Mouse (Mus musculus) midbrain, embryonic 12.5 days (tissue): ENCODE results near the gene Lrrc61. TPM values are rescaled to one million over a fixed set of nuclear protein-coding genes. Genes with fewer than 3 reads are reported as not detected.

Experiments
- ATAC-seq: fragments of 200-750 bp; cut with Nextera tagmentation; 2 replicates; pipeline ENCODE4 v1.8.0; 2017; ENCODE audit warnings: low read depth, moderate TSS enrichment, moderate library complexity; ENCODE audit not compliant: low FRiP score
- H3K27ac ChIP-seq: fragments of 300-500 bp; sonication (generic); replicated peaks from 2 replicates; pipeline ENCODE4 v1.5.1; 2016; ENCODE audit warnings: mild to moderate bottlenecking
- H3K27me3 ChIP-seq: fragments of 300-500 bp; sonication (generic); 2 replicates; pipeline ENCODE4 v1.6.1; 2016; ENCODE audit warnings: mild to moderate bottlenecking
- H3K36me3 ChIP-seq: fragments of 300-500 bp; sonication (generic); 2 replicates; pipeline ENCODE4 v1.6.1; 2016
- H3K4me1 ChIP-seq: fragments of 300-500 bp; sonication (generic); 2 replicates; pipeline ENCODE4 v1.6.1; 2016
- H3K4me2 ChIP-seq: fragments of 300-500 bp; sonication (generic); replicated peaks from 2 replicates; pipeline ENCODE4 v1.6.1; 2016; ENCODE audit warnings: mild to moderate bottlenecking, moderate library complexity
- H3K4me3 ChIP-seq: fragments of 300-500 bp; sonication (generic); 2 replicates; pipeline ENCODE4 v1.5.1; 2016; ENCODE audit warnings: mild to moderate bottlenecking
- H3K9ac ChIP-seq: fragments of 300-500 bp; sonication (generic); replicated peaks from 2 replicates; pipeline ENCODE4 v1.6.1; 2016; ENCODE audit warnings: mild to moderate bottlenecking, moderate library complexity
- H3K9me3 ChIP-seq: fragments of 300-500 bp; sonication (generic); 2 replicates; pipeline ENCODE4 v1.6.1; 2016; ENCODE audit warnings: mild to moderate bottlenecking
- WGBS: fragments of 180-500 bp; shearing (Covaris S2); methylation state at CpG from one replicate; pipeline ENCODE4 v1.1.7; 2016; 5-methylcytosine and 5-hydroxymethylcytosine counted together
- polyA plus RNA-seq: library from polyadenylated mRNA; unstranded; fragments of >200 nt; fragmentation: Nextera tagmentation; extraction: Ambion mirVana; gene quantifications from 2 replicates; pipeline ENCODE4 v1.2.1, GENCODE M21; 2016

Gene Lrrc61
- polyA plus RNA-seq, 1 experiment from 2014 or later, result 18.1 TPM

GRCm38 (mm10) chr6:48537105-48537954 is 17.3 kb upstream of the Lrrc61 start, which contains the start of gene Atp6v0e2:
Gene Atp6v0e2 (plus strand): TSS chr6:48537615.
- ATAC-seq, result peak; percentile 92
- Histone ChIP-seq H3K27ac (peak within 1 kb of the TSS; percentile 68), H3K9ac (peak within 1 kb of the TSS; percentile 88), H3K9me3 (no peaks in the 10 kb centered on the region), H3K27me3 (peaks cover 3% of the 10 kb centered on the region; the same call in 1 of the 2 replicates), H3K36me3 (peaks cover 22% of the 10 kb centered on the region), H3K4me2 (peak within 1 kb of the TSS; percentile 84), H3K4me3 (peak within 1 kb of the TSS; percentile 67), H3K4me1 (peaks cover 21% of the 10 kb centered on the region)
- 2% methylated on average over 38 of the region's 38 CpGs for WGBS

- WGBS, result 72% methylated on average over 5 of the region's 5 CpGs
- H3K36me3 ChIP-seq, result peaks cover 24% of the 10 kb centered on the region
- H3K27ac ChIP-seq, result no peak overlapping the region
- H3K4me2 ChIP-seq, result peak overlapping the region; percentile 84
- peak overlapping the region; percentile 4; the same call in 1 of the 2 replicates for H3K4me3 ChIP-seq
- no peak for ATAC-seq
- H3K27me3 ChIP-seq, result peaks cover 3% of the 10 kb centered on the region; the same call in 1 of the 2 replicates
- H3K4me1 ChIP-seq, result peaks cover 21% of the 10 kb centered on the region
- H3K9me3 ChIP-seq, result no peaks in the 10 kb centered on the region
- H3K9ac ChIP-seq, result peak overlapping the region; percentile 88
These were observed 15.5 kb upstream of the Lrrc61 start for GRCm38 (mm10) chr6:48538841-48539737.

- H3K9me3 ChIP-seq, result no peaks in the 10 kb centered on the region
- peaks cover 24% of the 10 kb centered on the region for H3K36me3 ChIP-seq
- 87% methylated on average over 5 of the region's 5 CpGs for WGBS
- H3K4me3 ChIP-seq, result no peak overlapping the region
- H3K4me1 ChIP-seq, result peaks cover 21% of the 10 kb centered on the region
- H3K27me3 ChIP-seq, result peaks cover 3% of the 10 kb centered on the region; the same call in 1 of the 2 replicates
- no peak overlapping the region for H3K4me2 ChIP-seq
- ATAC-seq, result no peak
- no peak overlapping the region for H3K9ac ChIP-seq
- H3K27ac ChIP-seq, result no peak overlapping the region
These were observed 14.7 kb upstream of the Lrrc61 start for GRCm38 (mm10) chr6:48539860-48540259.

GRCm38 (mm10) chr6:48540721-48541120 is 13.9 kb upstream of the Lrrc61 start:
- 83% methylated on average over 3 of the region's 3 CpGs for WGBS
- Histone ChIP-seq H3K9me3 (no peaks in the 10 kb centered on the region), H3K4me2 (no peak overlapping the region), H3K9ac (no peak overlapping the region), H3K4me1 (peaks cover 21% of the 10 kb centered on the region), H3K27ac (no peak overlapping the region), H3K36me3 (peaks cover 24% of the 10 kb centered on the region), H3K4me3 (no peak overlapping the region), H3K27me3 (0 out of 2 replicates have a peak, but pooled peaks cover 3% of the 10 kb centered on the region)
- no peak for ATAC-seq

GRCm38 (mm10) chr6:48541560-48542450 is 12.8 kb upstream of the Lrrc61 start:
- H3K4me1 ChIP-seq, result peaks cover 19% of the 10 kb centered on the region
- no peak overlapping the region for H3K9ac ChIP-seq
- no peak overlapping the region for H3K4me3 ChIP-seq
- H3K27me3 ChIP-seq, result no peaks in the 10 kb centered on the region
- no peak overlapping the region for H3K27ac ChIP-seq
- H3K4me2 ChIP-seq, result no peak overlapping the region
- ATAC-seq, result no peak
- H3K9me3 ChIP-seq, result no peaks in the 10 kb centered on the region
- peaks cover 24% of the 10 kb centered on the region for H3K36me3 ChIP-seq
- WGBS, result 70% methylated on average over 7 of the region's 7 CpGs

GRCm38 (mm10) chr6:48542631-48543030 is 12.0 kb upstream of the Lrrc61 start:
- no peak for ATAC-seq
- Histone ChIP-seq H3K9ac (no peak overlapping the region), H3K4me3 (no peak overlapping the region), H3K27me3 (no peaks in the 10 kb centered on the region), H3K9me3 (no peaks in the 10 kb centered on the region), H3K36me3 (peaks cover 24% of the 10 kb centered on the region), H3K27ac (no peak overlapping the region), H3K4me2 (no peak overlapping the region), H3K4me1 (peaks cover 15% of the 10 kb centered on the region)
- 93% methylated on average over 3 of the region's 3 CpGs for WGBS

- Histone ChIP-seq H3K4me2 (no peak overlapping the region), H3K9ac (no peak overlapping the region), H3K36me3 (peaks cover 22% of the 10 kb centered on the region), H3K27me3 (no peaks in the 10 kb centered on the region; the same call in 1 of the 2 replicates), H3K4me3 (no peak overlapping the region), H3K9me3 (no peaks in the 10 kb centered on the region), H3K4me1 (no peaks in the 10 kb centered on the region), H3K27ac (no peak overlapping the region)
- ATAC-seq, result no peak
- 79% methylated on average over 5 of the region's 5 CpGs for WGBS
These were observed 9.3 kb upstream of the Lrrc61 start for GRCm38 (mm10) chr6:48545251-48545650.

- WGBS, result 61% methylated on average over 1 of the region's 1 CpGs
- no peak overlapping the region for H3K4me3 ChIP-seq
- ATAC-seq, result no peak
These were observed 8.3 kb upstream of the Lrrc61 start for GRCm38 (mm10) chr6:48546271-48546670.

GRCm38 (mm10) chr6:48546858-48547257 is 7.7 kb upstream of the Lrrc61 start:
- H3K36me3 ChIP-seq, result peaks cover 6% of the 10 kb centered on the region
- WGBS, result 74% methylated on average over 4 of the region's 4 CpGs
- no peak overlapping the region for H3K4me2 ChIP-seq
- no peaks in the 10 kb centered on the region for H3K4me1 ChIP-seq
- H3K27me3 ChIP-seq, result no peaks in the 10 kb centered on the region; the same call in 1 of the 2 replicates
- no peak overlapping the region for H3K27ac ChIP-seq
- H3K9me3 ChIP-seq, result no peaks in the 10 kb centered on the region
- no peak overlapping the region for H3K4me3 ChIP-seq
- no peak overlapping the region for H3K9ac ChIP-seq
- ATAC-seq, result no peak

More at GRCm38 (mm10) chr6:48546271-48546670, 8.3 kb upstream of the Lrrc61 start:
- peaks cover 12% of the 10 kb centered on the region for H3K36me3 ChIP-seq
- H3K4me1 ChIP-seq, result no peaks in the 10 kb centered on the region
- no peak overlapping the region for H3K27ac ChIP-seq
- no peak overlapping the region for H3K9ac ChIP-seq
- H3K27me3 ChIP-seq, result no peaks in the 10 kb centered on the region; the same call in 1 of the 2 replicates
- no peak overlapping the region for H3K4me2 ChIP-seq
- no peaks in the 10 kb centered on the region for H3K9me3 ChIP-seq

- H3K27me3 ChIP-seq, result no peaks in the 10 kb centered on the region; the same call in none of the 2 replicates
- H3K27ac ChIP-seq, result no peak overlapping the region
- H3K9me3 ChIP-seq, result no peaks in the 10 kb centered on the region
- no peak overlapping the region for H3K4me2 ChIP-seq
- H3K9ac ChIP-seq, result no peak overlapping the region
- H3K36me3 ChIP-seq, result no peaks in the 10 kb centered on the region
- 87% methylated on average over 6 of the region's 6 CpGs for WGBS
- ATAC-seq, result no peak
- no peak overlapping the region for H3K4me3 ChIP-seq
- H3K4me1 ChIP-seq, result no peaks in the 10 kb centered on the region
These were observed 6.3 kb upstream of the Lrrc61 start for GRCm38 (mm10) chr6:48548314-48548713.

GRCm38 (mm10) chr6:48552918-48553317 is 1.7 kb upstream of the Lrrc61 start:
- Histone ChIP-seq H3K9ac (no peak overlapping the region), H3K27me3 (no peaks in the 10 kb centered on the region; the same call in none of the 2 replicates), H3K27ac (no peak overlapping the region), H3K36me3 (peaks cover 12% of the 10 kb centered on the region; the same call in 1 of the 2 replicates), H3K9me3 (no peaks in the 10 kb centered on the region), H3K4me2 (no peak overlapping the region), H3K4me3 (no peak overlapping the region), H3K4me1 (peaks cover 18% of the 10 kb centered on the region)
- 66% methylated on average over 4 of the region's 4 CpGs for WGBS
- ATAC-seq, result no peak
